Mouse (Mus musculus) skeletal muscle tissue, adult 2 months (tissue): ENCODE data around the gene Ebf4.
"Not testable (repeated sequence)": the region's sequence is repeated elsewhere in the genome, so short reads cannot be mapped to it uniquely, and the experiment has no call there.

Source experiments
- DNase-seq: peaks from one replicate; pipeline ENCODE4 v3.0.0-alpha.2; 2012; ENCODE audit warnings: low read depth, low spot score

Gene Ebf4

GRCm38 (mm10) chr2:130295331-130296133, 563 bp downstream of the Ebf4 start:
- no peak for DNase-seq

GRCm38 (mm10) chr2:130296134-130296745, 1.3 kb downstream of the Ebf4 start:
- no peak for DNase-seq

DNA sequence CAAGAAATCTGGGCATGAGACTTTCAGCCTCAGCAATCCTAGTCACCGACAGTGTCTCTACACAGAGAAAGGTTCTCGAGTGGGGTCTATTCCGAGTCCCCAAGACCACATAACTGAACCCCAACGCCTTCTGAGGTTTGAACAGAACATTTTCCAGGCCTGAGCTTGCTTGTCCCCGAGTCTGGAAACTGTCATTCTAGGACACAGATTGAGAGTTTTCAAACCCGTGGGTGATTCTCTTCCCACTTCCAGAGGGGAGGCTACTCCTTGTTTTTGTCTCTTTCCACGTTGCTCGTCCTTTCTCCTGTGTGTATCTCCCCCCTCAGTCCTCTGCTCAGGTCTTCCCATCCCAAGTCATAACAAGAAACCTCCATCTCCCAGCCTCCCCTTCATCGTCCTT, 2.6 kb downstream of the Ebf4 start:
- DNase-seq, result no peak

DNA sequence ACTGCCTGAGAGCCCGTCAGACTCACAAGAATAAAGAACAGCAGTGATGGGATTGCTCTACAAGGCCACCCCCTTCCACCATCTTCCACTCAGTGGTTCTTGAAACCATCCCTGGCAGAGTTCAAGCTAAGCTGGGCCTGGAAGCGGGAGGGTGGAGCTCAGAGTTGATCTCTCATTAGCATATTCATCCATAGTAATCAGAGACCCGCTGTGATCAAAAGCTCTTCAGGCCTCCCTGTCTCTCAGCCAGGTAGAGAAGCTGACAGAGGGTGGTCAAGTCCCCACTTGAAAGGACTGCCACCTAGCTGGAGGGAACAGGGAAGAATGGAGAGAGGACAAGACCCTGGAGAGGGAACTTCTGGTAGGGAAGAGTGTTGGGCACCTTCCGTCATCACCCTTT, 8.0 kb downstream of the Ebf4 start:
- DNase-seq, result no peak

- no peak for DNase-seq
Observed at GRCm38 (mm10) chr2:130327057-130327456, 32.1 kb downstream of the Ebf4 start.

DNA sequence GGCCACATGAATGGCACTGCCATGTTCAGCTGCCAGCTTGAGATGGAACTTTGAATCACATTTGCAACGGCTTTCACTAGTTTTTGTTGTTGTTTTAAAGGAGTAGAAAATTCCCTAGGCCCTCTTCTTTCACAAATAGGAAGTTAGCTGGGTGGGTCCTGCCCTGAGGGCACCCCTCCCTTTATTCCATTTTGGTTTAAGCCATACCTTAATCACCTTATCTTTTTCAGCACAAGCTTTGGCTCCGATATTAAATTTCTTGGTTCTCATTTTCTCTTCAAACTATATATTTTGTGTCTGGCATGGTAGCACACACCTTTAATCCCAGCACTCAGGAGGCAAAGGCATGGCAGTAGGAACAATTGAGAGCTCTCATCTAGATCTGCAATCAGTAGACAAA, 34.5 kb downstream of the Ebf4 start:
- no peak for DNase-seq

GRCm38 (mm10) chr2:130335112-130335511, 40.1 kb downstream of the Ebf4 start:
- no peak for DNase-seq

GRCm38 (mm10) chr2:130340464-130341219, 45.7 kb downstream of the Ebf4 start:
- DNase-seq, result no peak

- no peak for DNase-seq
Observed at GRCm38 (mm10) chr2:130341220-130341580, 46.2 kb downstream of the Ebf4 start.

- no peak for DNase-seq
Observed at GRCm38 (mm10) chr2:130350376-130350775, 55.4 kb downstream of the Ebf4 start.

DNA sequence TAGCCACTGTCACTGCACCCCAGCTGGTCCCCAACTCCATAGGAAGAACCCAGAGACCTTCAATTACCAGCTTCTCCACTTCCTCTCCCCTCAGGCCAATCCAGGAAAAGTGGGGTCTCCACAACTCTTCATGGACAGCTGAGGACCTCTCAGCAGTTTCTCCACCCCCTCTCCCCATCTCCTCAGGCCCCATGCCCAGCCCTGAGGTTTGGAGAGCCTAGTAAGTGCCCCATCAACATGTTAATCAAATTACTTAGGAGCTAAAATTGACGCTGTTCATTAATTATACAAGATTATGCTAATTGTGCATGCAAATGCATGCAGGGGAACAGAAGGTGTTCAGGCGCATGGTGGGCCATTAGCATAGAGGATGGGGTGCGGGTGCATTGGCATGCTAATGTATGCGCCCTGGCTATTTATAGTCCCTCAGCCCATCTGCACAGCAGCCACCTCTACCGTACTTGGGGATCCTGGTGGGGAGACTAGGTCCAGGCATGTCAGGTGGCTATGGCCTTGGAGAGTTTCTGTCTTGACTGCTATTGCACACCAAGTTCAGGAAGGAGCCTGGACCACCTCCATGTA, 56.9 kb downstream of the Ebf4 start:
- no peak for DNase-seq

- DNase-seq, result no peak
Observed at GRCm38 (mm10) chr2:130353411-130353810, 58.4 kb downstream of the Ebf4 start.

- DNase-seq, result peak; percentile 17
Observed at GRCm38 (mm10) chr2:130353889-130354288, 58.9 kb downstream of the Ebf4 start.

DNA sequence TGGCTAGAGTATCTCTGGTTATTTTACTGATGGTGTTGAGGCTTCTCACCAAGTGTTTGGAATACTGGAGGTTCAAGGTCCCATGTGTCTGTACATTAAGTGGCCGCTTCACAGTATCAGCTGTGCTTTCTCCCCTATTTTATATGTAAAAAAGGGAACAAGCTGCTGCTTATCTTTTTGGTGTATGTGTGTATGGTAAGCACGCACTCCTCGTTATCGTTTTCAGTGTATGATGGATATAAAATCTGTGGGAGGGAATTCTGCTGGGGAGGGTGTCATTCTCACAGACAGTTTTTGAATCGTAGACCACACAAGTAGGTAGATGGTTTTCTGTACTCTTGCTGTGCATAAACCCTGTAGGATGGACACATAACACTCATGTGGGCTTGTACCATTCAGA, 62.6 kb downstream of the Ebf4 start:
- DNase-seq, result no peak

DNA sequence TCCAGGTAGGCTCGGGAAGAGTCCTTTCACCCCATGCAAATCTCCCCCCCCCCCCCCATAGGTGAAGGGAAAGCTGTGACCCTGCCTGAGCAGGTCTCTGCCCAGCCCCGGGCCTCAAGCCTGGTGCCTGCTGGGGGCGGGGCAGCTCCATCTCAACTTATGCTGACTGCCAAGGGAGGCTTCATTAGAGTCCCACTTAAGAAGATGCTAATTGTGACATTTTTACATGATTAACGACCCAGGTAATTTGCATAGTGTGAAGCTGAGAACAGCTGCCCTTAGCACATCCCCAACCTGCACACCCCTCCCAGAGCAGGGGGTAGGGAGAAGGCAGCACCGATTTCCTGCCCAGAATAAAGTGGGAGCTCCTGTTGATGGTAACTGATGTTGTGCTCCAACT, 63.9 kb downstream of the Ebf4 start:
- DNase-seq, result no peak

DNA sequence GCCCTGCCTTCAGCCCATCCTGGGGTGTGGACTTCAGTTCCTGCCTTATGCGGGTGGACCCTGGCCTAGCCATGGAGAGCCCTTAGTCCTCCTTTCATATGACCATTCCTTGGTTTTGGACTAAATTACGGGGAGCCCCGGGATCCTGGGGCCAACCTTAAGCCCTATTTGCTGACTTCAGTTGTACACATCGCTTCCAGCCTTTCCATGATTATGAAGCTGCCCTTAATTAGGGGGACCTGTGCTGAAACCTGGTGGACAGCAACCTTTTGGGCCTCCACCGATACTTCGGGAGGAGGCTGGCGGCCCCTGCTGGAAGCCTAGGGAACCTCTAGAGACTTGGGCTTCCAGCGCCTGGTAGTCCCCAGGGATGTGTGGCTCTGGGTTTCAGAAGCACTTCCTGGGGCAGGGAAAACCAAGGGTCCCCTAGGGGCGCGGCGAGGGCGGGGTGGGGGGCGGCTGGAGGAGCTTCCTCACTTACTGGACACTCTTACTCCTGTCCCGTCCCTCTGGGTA, 67.6 kb downstream of the Ebf4 start:
- no peak for DNase-seq

- no peak for DNase-seq
Observed at GRCm38 (mm10) chr2:130365211-130366094, 70.5 kb downstream of the Ebf4 start.

GRCm38 (mm10) chr2:130367386-130367785, 72.4 kb downstream of the Ebf4 start:
- no peak for DNase-seq

- not testable (repeated sequence) for DNase-seq
Observed at GRCm38 (mm10) chr2:130373026-130373425, 78.1 kb downstream of the Ebf4 start.

- DNase-seq, result no peak
Observed at GRCm38 (mm10) chr2:130374951-130375350, 80.0 kb downstream of the Ebf4 start.

DNA sequence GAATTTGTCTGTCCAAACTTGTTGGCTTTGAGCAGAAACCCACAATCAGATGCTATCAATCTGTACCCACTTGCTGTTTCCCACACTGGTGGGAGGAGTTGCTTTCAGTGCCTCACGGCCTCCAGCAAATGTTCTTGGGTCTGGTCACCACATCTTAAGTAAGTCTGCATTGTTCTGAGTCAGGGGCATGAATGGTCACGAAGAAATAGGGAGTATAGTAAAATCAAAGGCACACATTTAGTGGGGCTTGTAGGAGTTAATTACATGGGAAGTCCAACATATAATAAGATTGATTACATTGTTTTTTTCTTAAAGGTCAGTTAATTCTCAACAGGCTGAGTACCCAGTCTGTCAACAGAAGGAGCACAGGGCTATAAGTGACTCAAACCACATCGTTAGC, 88.2 kb downstream of the Ebf4 start:
- no peak for DNase-seq
